Mouse (Mus musculus) right cerebral cortex, postnatal 4 days (tissue): ENCODE data around the gene Gbp4.
"Not testable (repeated sequence)": the region's sequence is repeated elsewhere in the genome, so short reads cannot be mapped to it uniquely, and the experiment has no call there.

Experiments used
- DNase-seq: peaks from one replicate; pipeline ENCODE4 v3.0.0-alpha.2; 2022

Gbp4 gene

DNA sequence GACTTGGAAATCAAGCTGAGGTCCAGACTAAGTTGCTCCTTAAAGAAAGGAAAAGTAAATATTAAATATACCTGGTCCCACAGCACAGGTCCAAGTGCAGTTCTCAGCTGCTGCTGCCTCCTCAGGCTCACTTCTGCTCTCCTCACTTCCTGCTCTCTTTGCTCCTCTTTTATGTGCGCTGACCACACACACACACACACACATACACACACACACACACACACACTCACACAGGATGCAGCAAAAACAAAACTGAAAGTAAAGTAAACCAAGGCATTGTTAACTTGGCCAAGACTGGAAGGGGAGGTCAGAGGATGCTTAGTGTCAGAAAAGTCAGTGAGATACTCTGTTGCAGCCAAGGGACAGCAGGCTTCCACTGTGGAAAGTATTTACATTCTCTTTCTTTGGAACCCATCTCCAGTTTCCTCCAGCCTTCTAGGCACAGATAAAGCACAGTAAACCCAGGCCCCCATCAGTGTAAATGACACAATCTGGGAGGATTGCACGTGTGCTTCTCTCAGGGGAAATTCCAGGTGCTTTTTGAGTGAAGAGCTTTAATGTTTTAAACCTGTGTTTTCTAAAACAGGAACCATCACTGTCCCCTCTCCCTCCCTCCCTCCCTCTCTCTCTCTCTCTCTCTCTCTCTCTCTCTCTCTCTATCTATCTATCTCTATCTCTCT, at the start of gene Gbp4, which contains the start of the genes Gbp9 and Gbp8:
Gene Gbp4, minus strand, starts transcription at position 178 of the 680 bp plus-strand sequence.
Gene Gbp9, minus strand, starts transcription at position 131 of the 680 bp plus-strand sequence.
Gene Gbp8, minus strand, starts transcription at position 132 of the 680 bp plus-strand sequence.
- not testable (repeated sequence) for DNase-seq

DNA sequence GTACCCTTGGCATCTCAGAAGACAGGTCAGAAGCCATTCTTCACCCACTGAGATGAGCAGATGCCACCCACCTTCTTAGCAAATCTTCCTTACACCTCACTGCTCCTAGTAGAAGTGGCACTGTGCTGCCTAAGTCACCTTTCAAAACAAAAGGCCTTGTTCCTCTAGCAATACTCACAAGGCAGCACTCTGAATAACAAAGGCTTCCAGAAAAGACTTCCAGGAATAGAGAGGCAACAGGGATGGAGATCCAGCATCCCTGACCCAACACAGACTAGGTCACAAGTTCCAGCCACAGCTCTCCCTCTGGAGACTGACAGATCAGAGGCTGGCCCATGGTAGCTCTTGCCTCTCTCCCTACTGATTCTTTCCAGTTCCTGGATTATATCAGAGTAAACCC, 42.1 kb upstream of the Gbp4 start:
- DNase-seq: no peak

DNA sequence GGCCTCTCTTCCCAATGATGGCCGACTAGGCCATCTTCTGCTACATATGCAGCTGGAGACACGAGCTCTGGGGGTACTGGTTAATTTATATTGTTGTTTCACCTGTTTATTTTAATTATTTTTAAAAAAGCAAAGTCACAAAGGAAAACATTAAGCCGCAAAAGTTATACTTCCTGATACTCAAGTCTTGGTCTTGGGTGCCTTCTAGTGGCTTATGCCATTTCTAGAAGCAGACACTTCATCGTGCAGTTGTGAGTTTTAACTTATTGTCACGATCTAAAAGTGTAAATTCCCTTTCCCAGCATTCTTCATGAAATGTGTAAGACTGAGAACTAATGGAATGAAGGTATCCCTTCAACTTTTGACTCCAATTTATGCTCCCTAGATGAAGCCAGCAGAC, 17.2 kb upstream of the Gbp4 start:
- DNase-seq: no peak

DNA sequence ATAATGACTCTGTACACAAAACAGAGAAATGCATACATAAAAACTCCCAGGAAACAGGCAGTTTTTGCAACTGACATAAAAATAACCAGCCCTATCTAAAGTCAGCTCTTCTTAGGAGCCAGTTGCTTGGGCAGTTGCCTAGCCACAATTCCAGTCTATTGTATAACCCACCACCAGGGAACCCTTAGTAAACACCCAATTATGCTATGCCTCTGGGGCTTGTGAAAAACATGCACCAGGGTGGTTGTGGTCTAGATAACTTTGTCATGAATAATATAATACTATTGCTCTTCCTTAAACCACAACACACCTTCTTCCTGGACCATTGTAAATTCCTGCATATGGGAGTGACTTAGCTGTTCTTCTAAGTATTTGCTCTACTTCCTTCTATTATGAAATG, 14.7 kb upstream of the Gbp4 start:
- no peak for DNase-seq

DNA sequence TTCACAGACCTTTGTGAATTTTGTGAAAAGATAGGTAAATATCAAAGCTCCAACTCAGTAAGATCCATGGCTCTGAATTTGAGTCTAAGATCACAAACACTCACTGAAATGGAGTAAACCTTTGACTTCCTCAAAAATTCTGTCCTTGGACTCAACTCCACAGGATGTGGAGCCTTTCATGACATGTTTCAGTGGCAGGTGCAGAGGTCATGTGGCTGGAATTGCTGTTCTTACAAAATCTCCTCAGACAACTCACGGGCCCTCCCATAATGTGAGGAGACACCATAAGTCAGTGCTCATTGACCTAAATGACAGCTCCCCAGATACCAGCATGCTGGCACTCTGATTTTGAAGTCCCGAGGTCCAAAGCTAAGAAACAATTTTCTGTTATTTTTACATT, 8.7 kb upstream of the Gbp4 start:
- not testable (repeated sequence) for DNase-seq

DNA sequence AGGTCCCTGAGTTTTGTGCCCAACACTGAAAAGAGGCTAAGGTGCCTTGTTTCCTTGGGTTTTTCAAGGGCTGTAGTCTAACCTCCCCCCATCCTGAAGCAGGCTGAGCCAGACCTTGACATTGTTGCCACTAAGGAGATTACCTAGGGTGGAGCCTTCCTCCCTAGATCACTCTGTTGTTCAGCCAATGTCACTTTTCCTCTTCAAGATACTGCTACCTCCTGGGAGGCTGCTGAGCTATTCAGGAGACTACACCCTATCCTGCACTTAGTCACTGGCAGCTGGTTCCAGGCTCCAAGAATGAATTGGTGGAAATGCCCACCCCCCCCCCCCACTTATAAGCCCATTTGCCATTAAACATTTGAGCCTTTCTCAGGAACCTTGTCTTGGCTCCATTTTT, 7.1 kb upstream of the Gbp4 start:
- no peak for DNase-seq

DNA sequence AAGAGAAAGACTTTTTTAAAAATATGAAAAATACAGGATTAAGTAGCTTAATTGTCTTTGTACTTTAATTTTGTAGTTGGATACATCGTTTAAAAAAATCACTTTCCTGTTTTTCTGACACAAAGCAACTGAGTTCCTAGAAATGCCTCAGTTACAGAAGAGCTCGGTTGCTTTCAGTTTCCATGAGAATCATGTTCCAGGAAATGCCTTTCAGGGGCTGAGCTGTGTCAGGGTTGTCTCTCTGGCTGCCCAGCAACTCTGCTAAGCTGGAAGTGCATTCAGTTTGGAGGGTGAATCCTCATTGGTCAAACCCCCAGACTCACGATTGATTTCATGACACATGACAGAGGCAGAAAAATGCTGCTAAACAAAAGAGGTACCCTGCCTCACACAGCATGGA, 6.3 kb upstream of the Gbp4 start:
- DNase-seq: not testable (repeated sequence)

DNA sequence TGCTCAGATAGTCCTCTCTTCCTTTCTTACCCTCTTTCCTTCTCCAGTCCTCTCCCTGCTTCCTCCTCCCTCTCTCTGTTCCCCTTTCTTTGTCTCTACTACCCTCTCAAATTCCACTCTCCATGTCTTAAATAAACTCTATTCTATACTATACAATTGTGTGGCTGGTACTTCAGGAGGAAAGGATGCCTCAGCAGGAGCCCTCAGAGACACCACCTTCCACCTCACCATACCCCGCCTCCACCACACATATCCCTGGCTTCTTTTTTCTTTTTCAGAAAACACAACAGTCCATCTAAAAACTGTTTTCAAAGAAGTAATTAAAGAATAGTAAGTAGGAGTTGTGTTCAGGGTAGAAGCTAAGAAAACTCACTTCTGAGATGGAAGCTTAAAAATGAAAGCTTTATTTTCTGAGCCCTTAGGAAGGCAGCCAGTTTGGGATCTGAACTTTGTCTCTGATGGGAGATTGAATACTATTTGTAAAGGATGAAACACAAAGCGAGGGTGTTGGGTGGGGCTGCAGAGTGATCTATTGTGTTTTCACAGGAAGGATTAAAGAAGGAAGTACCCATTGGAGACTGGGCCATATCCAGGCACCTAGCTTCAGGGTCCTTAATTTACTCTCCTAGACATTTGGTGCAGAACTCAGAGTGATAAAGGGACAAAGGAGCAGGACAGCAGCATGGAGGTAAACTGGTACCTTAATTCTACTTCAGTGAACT, 864 bp upstream of the Gbp4 start:
- DNase-seq: not testable (repeated sequence)

DNA sequence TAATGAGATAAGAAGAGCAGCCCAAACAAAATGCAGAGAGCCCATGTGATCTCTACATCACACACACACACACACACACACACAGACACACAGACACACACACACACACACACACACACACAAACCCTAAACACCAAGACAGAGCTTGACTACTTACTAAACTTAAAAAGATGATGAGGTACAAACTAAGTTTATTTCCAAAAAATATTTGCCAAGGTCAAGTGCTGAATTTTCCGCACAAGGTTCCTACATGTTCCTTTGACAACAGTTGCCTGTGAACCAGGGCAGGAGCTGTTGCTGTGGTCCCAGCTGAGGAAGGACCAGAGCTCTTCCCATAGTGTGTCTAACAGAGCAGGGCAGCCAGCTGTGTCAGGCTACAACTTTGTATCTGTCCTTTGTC, 480 bp downstream of the Gbp4 start:
- DNase-seq: no peak

DNA sequence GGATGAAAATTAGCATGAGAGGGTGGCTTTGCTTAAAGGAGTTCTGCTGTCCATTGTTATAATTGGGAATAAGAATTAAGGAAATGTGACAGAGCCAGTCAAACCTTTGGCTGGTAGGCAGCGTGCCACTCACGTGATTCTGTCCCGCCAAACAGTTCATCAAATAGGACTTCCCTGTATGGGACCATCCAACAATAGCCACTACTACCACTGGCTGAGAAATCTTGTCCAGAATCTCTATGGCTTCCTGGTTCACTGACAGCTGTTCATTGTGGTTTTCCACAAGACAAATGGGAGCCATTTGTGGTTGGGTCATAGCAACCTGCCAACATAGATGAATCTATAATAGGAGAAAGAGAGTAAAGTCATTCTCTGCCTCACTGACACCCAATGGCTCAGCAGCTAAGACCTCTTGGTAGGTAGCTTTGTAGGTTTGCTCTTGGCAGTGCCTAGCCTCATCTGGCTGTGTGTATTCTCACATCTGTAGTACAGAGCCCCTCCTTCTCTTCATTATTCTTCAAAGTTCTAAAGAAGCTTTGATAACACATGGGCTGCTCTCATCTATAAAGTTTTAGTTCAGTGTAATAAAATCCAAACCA, 2.6 kb downstream of the Gbp4 start:
- not testable (repeated sequence) for DNase-seq

DNA sequence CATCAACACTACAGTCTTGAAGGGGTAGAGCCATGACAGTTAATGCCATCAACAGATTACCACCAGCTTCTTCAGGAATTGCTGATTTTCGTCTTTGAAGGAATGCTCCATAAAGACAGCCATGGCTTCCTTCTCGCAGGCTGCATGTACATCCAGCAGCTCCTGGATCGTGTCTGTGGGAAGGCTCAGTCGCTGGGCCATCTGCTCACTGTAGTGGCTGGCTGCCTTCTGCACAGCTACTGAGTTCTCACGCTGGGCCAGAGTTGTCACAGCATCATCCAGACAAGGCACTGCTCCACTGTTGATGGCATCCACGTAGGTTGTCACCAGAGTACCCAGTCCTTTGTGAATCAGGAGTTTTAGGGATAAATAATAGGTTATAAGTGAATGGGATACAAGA, 17.7 kb downstream of the Gbp4 start:
- peak; percentile 2 for DNase-seq

DNA sequence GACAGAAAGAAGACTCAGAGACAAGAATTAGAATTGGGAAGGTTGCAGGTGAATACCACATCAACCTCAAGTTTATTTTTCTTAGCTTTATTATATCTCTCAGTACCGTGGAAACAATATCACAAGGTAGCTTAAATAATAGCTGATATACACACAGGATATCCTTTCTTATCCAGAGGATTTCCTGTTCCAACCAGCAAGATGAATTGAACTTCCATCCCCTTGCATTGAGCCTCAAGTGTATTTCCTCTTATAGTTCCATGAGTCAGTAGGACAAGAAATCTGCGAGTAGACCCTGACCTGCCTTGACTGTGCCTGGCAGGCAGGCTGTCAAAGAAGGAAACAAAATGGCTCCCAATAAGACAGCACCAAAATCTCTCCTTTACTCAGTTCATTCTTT, 23.6 kb downstream of the Gbp4 start:
- no peak for DNase-seq

DNA sequence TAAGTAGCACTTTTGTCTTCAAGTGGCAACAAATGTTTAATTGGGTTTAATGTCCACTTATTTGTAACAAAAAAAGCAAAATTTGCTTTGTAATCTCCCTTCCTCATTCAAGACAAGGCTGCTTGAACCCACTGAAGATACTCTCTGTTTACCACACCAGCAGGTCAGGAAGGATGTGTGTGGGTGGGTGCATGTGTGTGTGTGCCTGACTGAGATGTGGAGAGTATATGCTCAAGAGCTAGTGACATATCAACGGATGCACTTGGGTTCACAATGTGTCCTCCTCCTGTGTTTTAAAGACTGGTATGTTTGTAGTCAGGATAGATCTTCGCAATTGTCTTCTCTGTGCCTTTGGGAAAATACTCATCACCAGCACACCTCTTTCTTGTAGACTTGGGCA, 24.7 kb downstream of the Gbp4 start:
- DNase-seq: no peak

DNA sequence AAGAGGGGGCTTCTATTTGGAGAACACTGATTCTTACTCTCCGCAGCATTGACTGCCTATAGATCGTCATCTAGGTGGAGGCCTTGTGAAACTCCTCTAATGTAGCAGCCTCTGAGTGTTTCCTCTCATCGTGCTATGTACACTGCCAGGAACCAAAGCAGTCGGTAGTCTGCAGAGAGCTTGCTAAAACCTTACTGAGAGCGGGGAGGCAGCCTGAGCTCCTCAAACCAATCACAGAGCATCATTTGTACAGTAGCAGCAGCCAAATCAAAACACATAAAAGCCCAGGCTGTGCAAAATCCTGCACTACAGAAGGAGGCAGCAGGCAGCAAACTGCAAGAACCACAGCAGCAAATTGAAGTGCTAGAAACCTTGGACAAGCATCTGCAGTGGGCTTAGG, 25.7 kb downstream of the Gbp4 start:
- no peak for DNase-seq

DNA sequence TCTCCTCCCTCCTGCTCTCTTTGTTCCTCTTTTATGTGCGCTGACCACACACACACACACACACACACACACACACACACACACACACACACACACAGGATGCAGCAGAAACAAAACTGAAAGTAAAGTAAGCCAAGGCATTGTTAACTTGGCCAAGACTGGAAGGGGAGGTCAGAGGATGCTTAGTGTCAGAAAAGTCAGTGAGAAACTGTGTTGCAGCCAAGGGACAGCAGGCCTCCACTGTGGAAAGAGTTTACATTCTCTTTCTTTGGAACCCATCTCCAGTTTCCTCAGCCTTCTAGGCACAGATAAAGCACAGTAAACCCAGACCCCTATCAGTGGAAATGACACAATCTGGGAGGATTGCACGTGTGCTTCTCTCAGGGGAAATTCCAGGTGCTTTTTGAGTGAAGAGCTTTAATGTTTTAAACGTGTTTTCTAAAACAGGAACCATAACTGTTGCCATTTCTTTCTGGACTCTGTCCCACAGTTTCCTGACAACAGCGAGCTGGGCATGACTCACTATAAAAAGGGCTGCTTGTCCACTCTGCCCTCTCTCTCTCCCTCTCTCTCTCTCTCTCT, 29.0 kb downstream of the Gbp4 start:
- DNase-seq: not testable (repeated sequence)

DNA sequence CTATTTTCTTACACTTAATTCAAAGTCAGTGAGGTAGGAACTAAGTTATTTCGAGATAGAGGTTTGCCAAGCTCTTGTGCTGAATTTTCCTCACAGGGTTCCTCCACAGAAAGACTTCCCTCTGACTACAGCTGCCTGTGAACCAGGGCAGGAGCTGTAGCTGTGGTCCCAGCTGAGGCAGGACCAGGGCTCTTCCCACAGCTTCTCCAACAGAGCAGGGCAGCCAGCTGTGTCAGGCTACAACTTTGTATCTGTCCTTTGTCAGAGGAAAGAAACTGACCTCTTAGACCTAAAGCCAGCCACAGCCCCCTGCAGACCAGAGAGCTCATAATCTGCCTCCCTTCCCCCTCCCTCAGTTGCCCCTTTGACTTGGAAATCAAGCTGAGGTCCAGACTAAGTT, 29.6 kb downstream of the Gbp4 start:
- DNase-seq: not testable (repeated sequence)

DNA sequence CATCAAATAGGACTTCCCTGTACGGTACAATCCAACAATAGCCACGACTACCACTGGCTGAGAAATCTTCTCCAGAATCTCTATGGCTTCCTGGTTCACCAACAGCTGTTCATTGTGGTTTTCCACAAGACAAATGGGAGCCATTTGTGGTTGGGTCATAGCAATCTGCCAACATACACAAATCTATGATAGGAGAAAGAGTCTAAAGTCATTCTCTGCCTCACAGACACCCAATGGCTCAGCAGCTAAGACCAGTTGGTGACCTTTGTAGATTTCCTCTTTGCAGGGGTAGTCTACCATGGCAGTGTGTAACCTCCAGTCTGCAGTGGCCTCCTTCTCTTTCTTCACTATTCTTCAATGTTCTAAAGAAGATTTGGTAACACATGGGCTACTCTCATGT, 33.7 kb downstream of the Gbp4 start:
- DNase-seq: not testable (repeated sequence)

DNA sequence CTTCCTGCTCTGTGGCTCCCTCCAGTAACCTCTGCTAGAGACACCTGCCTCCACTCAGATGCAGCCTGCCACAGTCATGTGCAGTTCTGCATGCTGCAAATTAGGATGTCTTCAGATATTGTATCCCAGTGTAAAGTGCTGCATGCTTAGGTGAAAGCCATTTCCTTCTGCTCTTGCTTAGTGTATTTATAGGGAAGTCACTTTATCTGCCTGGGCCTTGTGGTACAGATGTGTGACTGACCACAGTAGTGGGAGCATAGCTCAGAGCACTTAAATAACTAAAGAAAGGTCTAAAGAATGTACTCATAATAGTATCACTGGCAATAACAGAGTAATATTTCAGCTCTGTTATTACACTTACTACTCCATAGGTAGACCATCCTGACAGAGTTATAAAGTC, 57.5 kb downstream of the Gbp4 start:
- DNase-seq: no peak

DNA sequence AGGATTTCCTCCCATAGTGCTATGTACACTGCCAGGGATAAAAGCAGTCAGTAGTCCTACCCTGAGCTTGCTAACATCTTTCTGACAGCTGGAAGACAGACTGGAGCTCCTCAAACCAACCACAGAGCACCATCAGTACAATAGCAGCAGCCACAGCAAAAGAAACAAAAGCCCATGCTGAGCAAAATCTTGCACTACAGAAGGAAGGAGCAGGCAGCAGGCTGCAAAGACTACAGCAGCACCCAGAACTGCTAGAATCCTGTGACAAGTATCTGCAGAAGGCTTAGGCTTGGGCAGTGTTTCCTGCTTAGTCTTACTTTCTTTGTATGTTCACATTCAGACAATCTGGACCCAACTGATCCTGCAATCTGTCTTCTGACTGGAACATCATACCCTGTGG, 71.0 kb downstream of the Gbp4 start:
- not testable (repeated sequence) for DNase-seq
